ENCODE assay signal across 32 mouse cellular contexts in the genomic region with DNA sequence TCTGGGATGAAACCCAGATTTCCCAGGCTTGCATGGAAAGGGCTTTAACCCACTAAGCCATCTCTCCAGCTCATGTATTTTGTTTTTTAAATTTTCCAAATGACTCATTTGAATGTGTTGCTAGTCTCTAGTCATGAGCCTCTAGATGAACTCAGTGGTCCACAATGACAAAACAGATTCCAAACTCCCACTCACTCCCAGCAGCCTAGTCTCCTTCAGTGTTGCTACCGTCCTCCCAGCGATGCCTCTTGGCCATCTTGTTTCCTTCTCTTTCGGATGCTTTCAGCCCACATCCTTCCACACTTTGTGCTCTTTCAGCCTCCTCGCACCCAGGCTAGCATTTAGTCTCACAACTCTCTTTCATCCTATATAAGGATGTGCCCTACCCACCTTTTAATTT. TPM values are rescaled to one million over a fixed set of nuclear protein-coding genes. Genes with fewer than 3 reads are reported as not detected.
DNase-seq lines count a peak whose midpoint lies in the region; ATAC-seq and TF ChIP-seq lines count a peak whose summit lies in the region.
"Had no signal": no experiment of that assay in that cellular context is flagged by ENCODE, and none has a peak within 500 bp of the region (broad histone marks: within the 10 kb centered on the region; RNA-seq: fewer than 3 reads in every experiment).

No protein-coding gene starts in this region.

- no peak for DNase-seq in ES-E14 (ENCODE audit: low read depth, low spot score)
- no peak for DNase-seq in limb, embryonic 10.5 days (ENCODE audit: low spot score)
- DNase-seq in stomach, postnatal 0 days (ENCODE audit: low spot score) = no peak
- no peak for DNase-seq in layer of hippocampus, adult 8-10 months (ENCODE audit: low spot score in 2 of 2)
- DNase-seq: adrenal gland, adult 2 months; adrenal gland, postnatal 14 days; cerebellum, adult 18-20 months; cerebellum, adult 9-11 months; cerebellum, postnatal 25 days; forebrain, postnatal 0 days; gastrocnemius, postnatal 10 days; heart, adult 11 months had no signal

- no peak for TF ChIP-seq EP300 in stomach, postnatal 0 days (optimal IDR thresholded peaks at IDR 0.05)

- 0 out of 2 replicates have a peak overlapping the region, but pooled peaks have one; percentile 8 for H3K4me2 ChIP-seq in stomach, postnatal 0 days (replicated peaks; ENCODE audit: low read depth)
- H3K4me2 ChIP-seq: embryonic facial prominence, embryonic 12.5 days; embryonic facial prominence, embryonic 15.5 days; heart, embryonic 11.5 days; hindbrain, embryonic 13.5 days; intestine, embryonic 15.5 days had no signal

- 85% methylated on average over 4 of the region's 4 CpGs for WGBS in limb, embryonic 10.5 days
- WGBS in stomach, postnatal 0 days = 93% methylated on average over 4 of the region's 4 CpGs

- no peak for ATAC-seq in stomach, postnatal 0 days (ENCODE audit: low FRiP score, low TSS enrichment)
- ATAC-seq in cerebellum, adult (ENCODE audit: insufficient number of reproducible peaks, low FRiP score, low TSS enrichment) = no peak
- ATAC-seq: CD4-positive, CD25-positive, alpha-beta regulatory T cell, adult 4 months; forebrain, embryonic 14.5 days; forebrain, postnatal 0 days; hindbrain, embryonic 16.5 days; intestine, embryonic 15.5 days had no signal

- H3K9me3 ChIP-seq in E14TG2a.4 (ENCODE audit: low read length) (no peaks in the 10 kb centered on the region; the same call in 1 of the 2 replicates), ES-E14 (ENCODE audit: control insufficient read depth, insufficient read depth, low read depth, low read length) (no peaks in the 10 kb centered on the region)
- no peaks in the 10 kb centered on the region for H3K9me3 ChIP-seq in limb, embryonic 10.5 days (replicated peaks)
- H3K9me3 ChIP-seq in stomach, postnatal 0 days (ENCODE audit: control insufficient read depth, low read length) = no peaks in the 10 kb centered on the region
- H3K9me3 ChIP-seq: embryonic facial prominence, embryonic 12.5 days; embryonic facial prominence, embryonic 15.5 days; G1E; hindbrain, embryonic 13.5 days; intestine, embryonic 15.5 days had no signal

- in situ Hi-C loops in ES-E14 (cut with MboI; ENCODE audit: low sequenced_read_pairs in 2 of 2, unreplicated experiment in 2 of 2) = no loop called here

- H3K27me3 ChIP-seq in E14TG2a.4 (ENCODE audit: insufficient read depth, low read length) = peaks cover 27% of the 10 kb centered on the region
- peaks cover 23% of the 10 kb centered on the region for H3K27me3 ChIP-seq in limb, embryonic 10.5 days (ENCODE audit: low read depth, poor library complexity, severe bottlenecking)
- H3K27me3 ChIP-seq in stomach, postnatal 0 days (ENCODE audit: control insufficient read depth, insufficient read depth, low read length) = 0 out of 2 replicates have a peak, but pooled peaks cover 2% of the 10 kb centered on the region

- peak overlapping the region; percentile 36; the same call in 1 of the 2 replicates for H3K9ac ChIP-seq in ES-E14 (ENCODE audit: insufficient read depth, low read depth, low read length, poor library complexity, severe bottlenecking)
- H3K9ac ChIP-seq in stomach, postnatal 0 days (ENCODE audit: low read length) = no peak overlapping the region
- H3K9ac ChIP-seq: embryonic facial prominence, embryonic 12.5 days; embryonic facial prominence, embryonic 15.5 days; forebrain, postnatal 0 days; hindbrain, embryonic 13.5 days; intestine, embryonic 15.5 days had no signal

- no peak for TF ChIP-seq CTCF in E14TG2a.4 (conservative IDR thresholded peaks at IDR 0.05; ENCODE audit: low read length)
- TF ChIP-seq CTCF in stomach, postnatal 0 days (IDR thresholded peaks at IDR 0.05; ENCODE audit: low read depth) = no peak

- 0 out of 2 replicates have a peak overlapping the region, but pooled peaks have one; percentile 51 for H3K4me3 ChIP-seq in E14TG2a.4 (replicated peaks; ENCODE audit: low read length)
- no peak overlapping the region for H3K4me3 ChIP-seq in ES-E14 (ENCODE audit: insufficient read depth in 1 of 2, low read depth in 1 of 2, low read length in 2 of 2, poor library complexity in 1 of 2, severe bottlenecking in 1 of 2)
- no peak overlapping the region for H3K4me3 ChIP-seq in limb, embryonic 10.5 days
- no peak overlapping the region for H3K4me3 ChIP-seq in stomach, postnatal 0 days (ENCODE audit: low read depth, low read length)
- H3K4me3 ChIP-seq: embryonic facial prominence, embryonic 12.5 days; embryonic facial prominence, embryonic 15.5 days; hindbrain, embryonic 13.5 days; intestine, embryonic 15.5 days had no signal

- H3K4me1 ChIP-seq in E14TG2a.4 (replicated peaks; ENCODE audit: low read depth, low read length) (peaks cover 29% of the 10 kb centered on the region), ES-E14 (ENCODE audit: control insufficient read depth in 2 of 2, insufficient read depth in 2 of 2, low read length in 2 of 2, poor library complexity in 1 of 2) (peaks cover 0 to 9% of the 10 kb centered on the region in 2 experiments; a peak in 2 of 4 replicates)
- H3K4me1 ChIP-seq in limb, embryonic 10.5 days = peaks cover 55% of the 10 kb centered on the region
- H3K4me1 ChIP-seq in stomach, postnatal 0 days (replicated peaks; ENCODE audit: control insufficient read depth, insufficient read depth) = no peaks in the 10 kb centered on the region
- H3K4me1 ChIP-seq: embryonic facial prominence, embryonic 12.5 days; intestine, embryonic 15.5 days had no signal

- no peaks in the 10 kb centered on the region for H3K36me3 ChIP-seq in E14TG2a.4 (ENCODE audit: insufficient read depth, low read length)
- no peaks in the 10 kb centered on the region for H3K36me3 ChIP-seq in ES-E14 (ENCODE audit: control insufficient read depth, insufficient read depth, low read length, poor library complexity, severe bottlenecking)
- no peaks in the 10 kb centered on the region for H3K36me3 ChIP-seq in limb, embryonic 10.5 days
- H3K36me3 ChIP-seq in stomach, postnatal 0 days (ENCODE audit: control insufficient read depth, insufficient read depth, low read length) = no peaks in the 10 kb centered on the region
- H3K36me3 ChIP-seq: embryonic facial prominence, embryonic 12.5 days; embryonic facial prominence, embryonic 15.5 days; G1E; hindbrain, embryonic 13.5 days; intestine, embryonic 15.5 days had no signal

- H3K27ac ChIP-seq in ES-E14 (ENCODE audit: insufficient read depth, low read depth, low read length, poor library complexity, severe bottlenecking) = no peak overlapping the region
- H3K27ac ChIP-seq in limb, embryonic 10.5 days = peak overlapping the region; percentile 75
- H3K27ac ChIP-seq in stomach, postnatal 0 days (replicated peaks) = no peak overlapping the region
- H3K27ac ChIP-seq: embryonic facial prominence, embryonic 12.5 days; embryonic facial prominence, embryonic 15.5 days; hindbrain, embryonic 13.5 days; intestine, embryonic 15.5 days had no signal

TF ChIP-seq in ES-E14, 5 proteins besides CTCF, POLR2A, EP300 and RAD21:
- no peak for TF ChIP-seq MAFK (IDR thresholded peaks at IDR 0.05; ENCODE audit: insufficient read depth, low read depth, low read length)
- no peak for TF ChIP-seq HCFC1 (IDR thresholded peaks at IDR 0.05; ENCODE audit: borderline replicate concordance, insufficient read depth, low read length)
- no peak for TF ChIP-seq ZNF384 (IDR thresholded peaks at IDR 0.05; ENCODE audit: low read depth, low read length)
- TF ChIP-seq ZC3H11A (IDR thresholded peaks at IDR 0.05; ENCODE audit: borderline replicate concordance, low read depth, low read length) = no peak
- TF ChIP-seq CHD2 (IDR thresholded peaks at IDR 0.05; ENCODE audit: low read depth, low read length) = no peak

RNA-seq across cellular contexts. Expression of a gene that starts 12.5 kb away (rescaled TPM):
- 0.54 and 0.85 TPM in 2 replicates for total RNA-seq in ES-E14 (2012; rRNA removed)
- polyA plus RNA-seq in limb, embryonic 10.5 days (2016; fragmentation: Nextera tagmentation; extraction: Ambion mirVana) = 0.87 and 2.0 TPM in 2 replicates
- polyA plus RNA-seq in stomach, postnatal 0 days (2015; fragmentation: Nextera tagmentation; extraction: Ambion mirVana) = 0.10 and 0.16 TPM in 2 replicates
- total RNA-seq in layer of hippocampus, adult 8-10 months (2022) = 10 to 100 TPM; 68.2 to 87.1 (median 81.3) TPM
- total RNA-seq: gastrocnemius, adult 18-20 months; heart, postnatal 25 days; hematopoietic stem cell, adult 5-6 weeks had no signal
- polyA plus RNA-seq: G1E; heart, embryonic 11.5 days; heart, embryonic 14.5 days; heart, postnatal 0 days had no signal

RNA-seq across cellular contexts. Expression of a gene that starts 23.1 kb away (rescaled TPM):
- total RNA-seq in ES-E14 (2012; rRNA removed) = 0.21 and 0.31 TPM in 2 replicates
- polyA plus RNA-seq in limb, embryonic 10.5 days (2016; fragmentation: Nextera tagmentation; extraction: Ambion mirVana) = not detected in 2 replicates
- polyA plus RNA-seq in stomach, postnatal 0 days (2015; fragmentation: Nextera tagmentation; extraction: Ambion mirVana) = not detected in 2 replicates
- total RNA-seq in layer of hippocampus, adult 8-10 months (2022) = 10 to 100 TPM; 18.5 to 24.4 (median 20.1) TPM
- total RNA-seq: adrenal gland, adult 2 months; G1E; gastrocnemius, adult 18-20 months; gastrocnemius, postnatal 10 days; gastrocnemius, postnatal 4 days; heart, adult 8-10 months; heart, postnatal 25 days had no signal
- polyA plus RNA-seq: adrenal gland, adult 2 months; C2C12; CD4-positive, CD25-positive, alpha-beta regulatory T cell, adult 4 months; embryonic facial prominence, embryonic 12.5 days; embryonic facial prominence, embryonic 15.5 days; forebrain, embryonic 11.5 days; forebrain, embryonic 14.5 days; G1E; heart, embryonic 11.5 days; heart, embryonic 14.5 days; heart, postnatal 0 days; hindbrain, embryonic 13.5 days; hindbrain, embryonic 16.5 days; intestine, embryonic 15.5 days had no signal

RNA-seq across cellular contexts. Expression of a gene that starts 38.5 kb away (rescaled TPM):
- total RNA-seq in ES-E14 (2012; rRNA removed) = 17.2 and 23.4 TPM in 2 replicates
- 23.3 and 29.0 TPM in 2 replicates for polyA plus RNA-seq in limb, embryonic 10.5 days (2016; fragmentation: Nextera tagmentation; extraction: Ambion mirVana)
- polyA plus RNA-seq in stomach, postnatal 0 days (2015; fragmentation: Nextera tagmentation; extraction: Ambion mirVana) = 35.3 and 35.5 TPM in 2 replicates
- 10 to 100 TPM; 18.0 to 20.9 (median 18.0) TPM for total RNA-seq in layer of hippocampus, adult 8-10 months (2022)

RNA-seq across cellular contexts. Expression of a gene that starts 38.9 kb away (rescaled TPM):
- total RNA-seq in ES-E14 (2012; rRNA removed) = 493 and 584 TPM in 2 replicates
- 778 and 852 TPM in 2 replicates for polyA plus RNA-seq in limb, embryonic 10.5 days (2016; fragmentation: Nextera tagmentation; extraction: Ambion mirVana)
- 214 and 219 TPM in 2 replicates for polyA plus RNA-seq in stomach, postnatal 0 days (2015; fragmentation: Nextera tagmentation; extraction: Ambion mirVana)
- 100 to 1,000 TPM; 214 to 247 (median 220) TPM for total RNA-seq in layer of hippocampus, adult 8-10 months (2022)

RNA-seq across cellular contexts. Expression of a gene that starts 58.5 kb away (rescaled TPM):
- 94.1 and 125 TPM in 2 replicates for total RNA-seq in ES-E14 (2012; rRNA removed)
- 88.0 and 104 TPM in 2 replicates for polyA plus RNA-seq in limb, embryonic 10.5 days (2016; fragmentation: Nextera tagmentation; extraction: Ambion mirVana)
- polyA plus RNA-seq in stomach, postnatal 0 days (2015; fragmentation: Nextera tagmentation; extraction: Ambion mirVana) = 14.1 and 14.7 TPM in 2 replicates
- 10 to 100 TPM; 49.4 to 57.5 (median 53.2) TPM for total RNA-seq in layer of hippocampus, adult 8-10 months (2022)

Comparison
In these comparisons a context has a peak if more than half of its experiments do, and no peak if none do; other contexts are left out.
1. RNA of a gene that starts 12.5 kb away (total RNA-seq): 68.2 to 87.1 TPM in layer of hippocampus, adult 8-10 months; 0.54 to 0.85 TPM in ES-E14; every median in the first group is over 10 times any median in the second.
2. RNA of a gene that starts 23.1 kb away (total RNA-seq): 18.5 to 24.4 TPM in layer of hippocampus, adult 8-10 months; 0.21 to 0.31 TPM in ES-E14; every median in the first group is over 10 times any median in the second.